ENCODE assay signal across 17 mouse cellular contexts in genomic region chr14:28645807-28646206, GRCm38 (mm10).
"Had no signal": no experiment of that assay in that cellular context is flagged by ENCODE, and none has a peak within 500 bp of the region (broad histone marks: within the 10 kb centered on the region; RNA-seq: fewer than 3 reads in every experiment).

No protein-coding gene starts in this region.

- H3K9me3 ChIP-seq: lung, embryonic 15.5 days; midbrain, embryonic 13.5 days; midbrain, embryonic 15.5 days; neural tube, embryonic 12.5 days; stomach, embryonic 15.5 days had no signal

- DNase-seq: lung, adult 2 months; lung, postnatal 14 days; lung, postnatal 36 days; right cerebral cortex, postnatal 14 days; thymus, adult 2 months; thymus, postnatal 25 days; thymus, postnatal 4 days had no signal

- H3K36me3 ChIP-seq: lung, embryonic 15.5 days; midbrain, embryonic 13.5 days; midbrain, embryonic 15.5 days; neural tube, embryonic 12.5 days; stomach, embryonic 15.5 days had no signal

- H3K4me3 ChIP-seq: lung, embryonic 15.5 days; megakaryocyte, embryonic 14.5 days; midbrain, embryonic 13.5 days; midbrain, embryonic 15.5 days; neural tube, embryonic 12.5 days; stomach, embryonic 15.5 days had no signal

- H3K9ac ChIP-seq: lung, embryonic 15.5 days; midbrain, embryonic 13.5 days; midbrain, embryonic 15.5 days; neural tube, embryonic 12.5 days; stomach, embryonic 15.5 days had no signal

- H3K27ac ChIP-seq: lung, embryonic 15.5 days; macrophage; midbrain, embryonic 13.5 days; midbrain, embryonic 15.5 days; neural tube, embryonic 12.5 days; stomach, embryonic 15.5 days; stomach, postnatal 0 days had no signal

- H3K4me1 ChIP-seq: lung, embryonic 15.5 days; megakaryocyte, embryonic 14.5 days; midbrain, embryonic 13.5 days; midbrain, embryonic 15.5 days; neural tube, embryonic 12.5 days; stomach, embryonic 15.5 days had no signal

- H3K27me3 ChIP-seq: lung, embryonic 15.5 days; megakaryocyte, embryonic 14.5 days; midbrain, embryonic 13.5 days; midbrain, embryonic 15.5 days; neural tube, embryonic 12.5 days; stomach, embryonic 15.5 days had no signal

- H3K4me2 ChIP-seq: lung, embryonic 15.5 days; midbrain, embryonic 11.5 days; midbrain, embryonic 13.5 days; midbrain, embryonic 15.5 days; neural tube, embryonic 12.5 days; stomach, embryonic 15.5 days had no signal

- ATAC-seq: lung, postnatal 0 days; midbrain, embryonic 13.5 days; midbrain, embryonic 15.5 days had no signal
